Mouse (Mus musculus) heart, postnatal 4 days (tissue): ENCODE data around the gene Specc1l. TPM values are rescaled to one million over a fixed set of nuclear protein-coding genes. Genes with fewer than 3 reads are reported as not detected.

Source experiments
- DNase-seq: peaks from one replicate; pipeline ENCODE4 v3.0.0; 2021
- total RNA-seq, 2 experiments: library from RNA; stranded (reverse); gene quantifications; 2 replicates each; pipeline ENCODE4 v1.2.3; 2021

The Specc1l gene
- total RNA-seq = 10 to 100 TPM; 47.6 to 48.8 TPM

DNA sequence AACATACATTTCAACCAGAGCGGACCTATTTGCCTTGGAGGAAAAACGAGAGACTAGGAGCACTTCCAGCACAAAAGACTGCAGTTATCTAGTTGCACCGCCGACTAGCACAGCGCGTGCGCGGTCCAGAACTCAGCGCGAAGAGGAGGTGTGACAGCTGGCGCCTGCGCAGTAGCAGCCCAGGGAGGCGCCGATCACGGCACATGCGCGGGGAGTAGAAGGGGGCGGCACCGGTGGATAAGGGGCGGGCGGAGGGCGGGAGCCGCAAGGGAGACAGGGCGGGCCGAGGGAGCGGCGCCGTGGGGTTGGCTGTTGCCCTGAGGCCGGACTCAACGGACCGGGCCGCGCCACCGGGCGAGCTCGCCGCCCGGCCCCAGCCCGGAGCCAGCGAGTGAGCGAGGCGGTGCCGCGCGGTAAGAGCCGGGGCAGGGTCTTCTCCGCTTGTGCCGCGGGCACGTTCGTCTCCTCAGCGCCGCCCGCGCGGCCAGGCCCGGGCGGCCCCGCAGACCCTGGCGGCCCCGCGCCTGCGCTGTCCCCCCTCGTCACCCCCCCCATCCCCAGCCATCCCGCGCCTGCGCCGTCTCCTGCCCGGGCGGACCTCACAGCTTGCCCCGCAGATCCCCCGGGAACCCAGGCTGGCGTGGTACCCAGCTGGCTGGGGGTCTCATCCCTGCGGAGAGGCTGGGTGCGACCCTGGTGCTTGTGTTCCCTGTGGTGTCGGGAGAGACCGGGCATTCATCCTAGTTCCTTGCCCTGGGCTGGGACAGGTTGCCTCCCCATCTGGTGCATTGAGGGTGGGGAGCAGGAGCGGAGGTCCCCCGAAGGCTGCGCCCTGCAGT is at the start of gene Specc1l:
Gene Specc1l, plus strand, starts transcription at position 267 of the 839 bp plus-strand sequence.
- peak; percentile 98 for DNase-seq

- no peak for DNase-seq
Measured at GRCm38 (mm10) chr10:75165825-75166481, 45.9 kb upstream of the Specc1l start.

GRCm38 (mm10) chr10:75166601-75167000 is 45.3 kb upstream of the Specc1l start:
- DNase-seq = no peak

DNA sequence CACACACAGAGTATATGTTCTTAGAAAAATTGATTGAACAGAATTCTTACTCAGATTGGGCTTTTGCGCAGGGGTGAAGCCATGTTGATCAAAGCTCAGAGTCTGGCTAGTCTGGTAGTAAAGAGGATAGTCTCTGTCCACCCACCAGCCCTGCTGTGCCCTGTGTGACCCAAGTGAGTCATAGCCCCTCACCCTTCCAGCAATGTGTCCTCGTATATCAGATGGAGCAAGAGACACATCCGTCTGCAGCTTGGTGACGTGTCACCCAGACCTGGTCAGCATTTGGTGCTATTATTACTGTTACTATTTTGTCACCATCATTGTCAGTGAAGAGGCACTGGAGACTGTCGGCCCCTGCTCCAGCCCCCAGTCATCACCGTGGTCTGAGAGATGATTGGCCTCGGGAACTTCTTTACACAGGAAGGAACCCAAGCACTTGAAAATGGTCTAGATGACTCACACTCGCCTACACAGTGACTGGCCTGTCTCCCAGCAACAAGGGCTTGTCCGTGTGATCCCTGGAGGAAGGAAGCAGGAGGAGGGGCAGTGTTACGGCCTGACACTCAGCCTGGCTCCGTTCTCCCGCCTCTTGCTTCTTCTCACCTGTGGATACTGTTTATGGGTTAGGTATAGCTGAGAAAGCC is 41.5 kb upstream of the Specc1l start:
- peak; percentile 67 for DNase-seq

DNA sequence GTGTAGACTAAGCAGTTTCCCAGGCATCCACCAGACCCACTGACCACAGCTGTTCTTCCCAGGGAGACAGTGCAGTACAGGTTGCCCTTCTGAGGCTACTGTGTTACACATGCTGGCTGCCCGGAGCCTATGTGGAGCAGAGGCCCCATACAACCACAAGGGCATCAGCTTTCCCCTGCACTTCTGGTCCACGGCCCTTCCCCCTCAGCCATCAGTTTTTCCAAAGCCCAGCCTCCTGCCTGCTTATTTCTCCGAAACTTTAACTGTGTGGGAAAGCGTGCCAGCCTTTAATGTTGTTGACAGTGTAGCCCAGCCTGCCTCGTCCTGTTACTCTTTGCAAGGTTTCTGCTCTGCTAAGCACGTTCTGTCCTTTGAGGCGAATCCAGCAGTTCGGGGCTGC is 38.8 kb upstream of the Specc1l start:
- DNase-seq = no peak

- peak; percentile 60 for DNase-seq
Measured at GRCm38 (mm10) chr10:75173712-75174111, 38.2 kb upstream of the Specc1l start.

DNA sequence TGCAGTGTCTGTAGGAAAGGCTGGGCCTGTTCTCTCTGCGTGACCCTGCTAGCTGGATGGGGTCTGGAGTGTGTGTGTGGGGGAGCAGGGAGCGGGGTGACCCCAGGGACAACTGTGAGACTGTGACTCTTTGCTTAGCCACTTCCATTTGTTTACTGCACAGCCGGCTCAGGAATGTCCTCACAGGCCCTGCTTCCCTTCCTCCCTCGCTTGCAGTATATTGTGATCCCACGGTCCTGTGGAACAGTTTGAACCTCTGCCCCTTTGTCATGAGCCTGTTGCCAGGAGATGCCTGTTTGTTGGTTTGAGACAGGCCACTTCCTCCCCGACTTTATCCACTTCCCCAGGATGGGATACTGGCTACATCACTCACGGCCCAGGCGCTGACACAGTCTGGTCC is 35.4 kb upstream of the Specc1l start:
- no peak for DNase-seq

- no peak for DNase-seq
Measured at GRCm38 (mm10) chr10:75178911-75179310, 33.0 kb upstream of the Specc1l start.

- DNase-seq = peak; percentile 86
Measured at GRCm38 (mm10) chr10:75182151-75182774, 29.6 kb upstream of the Specc1l start.

DNA sequence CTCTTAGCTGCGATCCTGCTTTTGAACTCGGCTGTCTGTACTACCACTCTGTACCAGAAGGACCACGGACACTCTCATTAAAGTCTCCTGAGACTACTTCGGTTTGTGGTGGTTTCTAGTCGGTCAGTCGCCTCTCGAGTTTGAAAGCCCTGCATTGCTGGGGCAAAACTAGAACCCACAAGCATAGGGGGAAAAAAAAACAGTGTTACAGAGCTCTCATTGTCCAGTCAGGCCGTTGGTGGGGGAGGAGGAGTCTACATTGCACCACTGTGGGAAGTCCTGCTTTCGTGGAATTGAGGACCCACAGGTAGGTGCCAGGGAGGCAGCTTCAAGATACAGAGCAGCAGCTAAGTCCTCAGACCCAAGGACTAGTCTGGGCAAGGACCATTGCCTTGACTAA is 27.0 kb upstream of the Specc1l start:
- no peak for DNase-seq

GRCm38 (mm10) chr10:75186551-75186950 is 25.3 kb upstream of the Specc1l start:
- DNase-seq = no peak

DNA sequence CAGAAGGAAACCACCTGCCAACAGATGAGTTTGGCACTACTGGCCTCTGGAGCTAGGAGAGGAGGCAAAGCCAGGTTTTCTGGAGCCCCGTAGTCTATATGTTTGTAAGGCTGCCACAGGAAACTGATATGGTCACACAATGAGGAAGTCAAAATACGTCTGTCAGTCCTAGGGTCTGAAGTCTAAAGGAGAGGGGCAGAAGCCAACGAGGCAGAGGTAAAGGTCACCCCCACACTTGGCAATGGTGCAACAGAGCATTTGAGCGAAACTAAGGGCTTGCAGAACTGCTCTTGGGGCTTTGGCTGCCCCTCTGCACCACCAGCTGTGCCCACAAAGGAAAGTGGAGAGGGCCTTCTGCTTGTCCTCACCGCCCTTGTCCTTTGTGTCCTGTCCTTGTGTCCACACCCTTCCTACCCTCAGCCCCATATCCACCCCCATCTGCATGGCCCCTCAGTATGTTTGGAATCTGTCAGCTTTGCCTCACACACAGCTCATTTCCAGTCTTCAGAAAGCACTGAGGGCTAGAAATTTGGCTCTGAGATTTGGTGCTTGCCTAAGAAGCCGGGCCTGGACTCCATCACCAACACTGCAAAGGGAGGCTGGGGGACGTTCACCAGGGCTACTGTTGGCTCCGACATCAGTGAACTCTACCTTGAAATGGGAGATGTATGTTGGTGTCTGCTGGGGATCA is 24.4 kb upstream of the Specc1l start:
- DNase-seq = no peak

- DNase-seq = no peak
Measured at GRCm38 (mm10) chr10:75191647-75192046, 20.2 kb upstream of the Specc1l start.

DNA sequence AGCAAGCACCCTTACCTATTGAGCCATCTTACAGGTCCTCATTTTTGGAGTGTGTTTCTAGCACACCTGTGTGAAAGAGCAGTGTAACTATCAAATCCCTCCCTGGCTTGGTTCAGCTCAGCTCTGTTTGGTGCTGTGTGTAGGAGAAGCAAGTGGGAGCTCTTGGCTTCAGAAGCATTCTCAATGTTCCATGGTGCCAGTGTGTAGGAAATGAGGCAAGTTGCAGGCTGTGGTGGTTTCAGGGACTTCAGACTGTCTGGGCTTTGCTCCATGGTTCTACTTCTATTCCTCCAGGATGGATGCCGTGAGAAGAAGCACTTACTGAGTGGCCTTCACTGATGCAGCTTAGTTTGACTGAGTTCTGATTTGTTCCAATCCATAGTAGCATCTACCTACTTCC is 14.1 kb upstream of the Specc1l start:
- DNase-seq = no peak

- DNase-seq = no peak
Measured at GRCm38 (mm10) chr10:75200733-75201132, 11.1 kb upstream of the Specc1l start.

- no peak for DNase-seq
Measured at GRCm38 (mm10) chr10:75206192-75206591, 5.7 kb upstream of the Specc1l start.

GRCm38 (mm10) chr10:75210841-75211240 is 1.0 kb upstream of the Specc1l start:
- DNase-seq = no peak

DNA sequence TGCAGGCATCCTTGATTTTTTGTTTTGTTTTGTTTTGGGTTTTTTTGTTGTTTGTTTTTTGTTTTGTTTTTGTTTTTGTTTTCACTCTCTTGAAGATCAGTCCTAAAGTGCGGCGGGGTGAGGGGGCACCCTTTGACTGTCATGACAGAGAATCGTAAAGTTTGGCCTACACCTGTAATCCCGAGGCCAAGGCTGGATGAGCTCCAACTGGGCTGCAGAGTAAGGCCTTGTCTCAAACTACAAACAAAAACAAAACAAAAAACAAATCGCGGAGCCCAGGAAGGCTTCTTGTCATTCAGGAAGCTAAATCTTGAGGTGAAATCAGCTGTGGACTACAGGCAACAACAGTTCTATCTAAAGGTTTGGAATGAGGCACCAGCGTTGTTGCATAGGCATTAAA is 1.1 kb downstream of the Specc1l start:
- peak; percentile 28 for DNase-seq

GRCm38 (mm10) chr10:75220722-75221121 is 8.8 kb downstream of the Specc1l start:
- DNase-seq = no peak

DNA sequence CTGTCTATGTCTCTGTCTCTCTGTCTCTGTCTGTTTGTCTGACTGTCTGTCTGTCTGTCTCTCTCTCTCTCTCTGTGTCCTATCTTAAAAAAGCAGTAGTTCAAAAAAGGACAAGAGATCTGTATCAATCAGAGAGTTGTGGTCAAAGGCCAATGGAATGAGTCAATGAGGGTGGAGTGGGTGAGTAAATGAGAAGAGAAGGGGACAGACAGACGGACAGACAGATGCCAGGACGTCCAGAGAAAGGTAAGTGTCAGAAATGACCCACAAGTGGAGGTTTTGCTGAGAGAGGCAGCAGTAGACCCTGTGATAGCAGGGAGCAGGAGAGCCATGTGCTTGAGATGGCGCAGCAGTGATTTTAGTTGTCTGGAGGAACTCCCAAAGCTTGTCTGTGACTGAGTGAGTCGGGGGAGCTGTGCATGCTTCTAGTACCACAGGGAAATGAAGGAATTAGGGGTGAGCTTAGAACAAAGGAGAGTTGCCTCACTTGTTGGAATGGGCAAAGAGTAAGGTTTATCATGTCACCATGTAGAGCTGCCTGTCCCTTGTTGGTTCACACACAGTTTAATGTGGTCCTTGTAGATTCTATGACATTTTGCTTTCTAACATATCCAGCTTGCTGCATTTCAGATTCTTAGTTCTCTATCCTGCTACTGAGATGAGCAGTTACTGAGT is 10.2 kb downstream of the Specc1l start:
- DNase-seq = no peak

DNA sequence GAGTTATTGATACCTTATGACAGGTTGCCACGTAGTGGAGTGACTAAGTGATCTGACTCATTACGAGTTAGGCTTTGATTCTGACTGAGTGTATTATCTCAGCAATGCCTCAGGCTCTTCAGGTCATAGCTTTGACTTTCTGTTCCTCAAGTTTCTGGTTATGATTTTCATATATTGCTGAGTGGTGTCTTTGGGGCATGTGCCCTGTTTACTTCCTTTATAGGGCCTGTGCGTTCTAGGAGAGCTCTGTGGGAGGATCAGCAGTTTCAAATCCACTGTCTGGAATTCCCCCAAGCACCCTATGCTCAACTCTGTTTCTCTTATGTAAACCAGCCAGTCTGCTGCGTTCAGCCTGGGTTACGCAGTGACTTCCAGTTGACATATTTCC is 10.7 kb downstream of the Specc1l start:
- DNase-seq = no peak

- DNase-seq = no peak
Measured at GRCm38 (mm10) chr10:75224154-75224553, 12.3 kb downstream of the Specc1l start.
